Mouse (Mus musculus) embryo, embryonic 10 days (tissue): Measurements from ENCODE around the gene Ccdc28b.

Experiments
- DNase-seq: peaks from one replicate; pipeline ENCODE4 v3.0.0-alpha.2; 2015; ENCODE audit warnings: low spot score

The Ccdc28b gene

DNA sequence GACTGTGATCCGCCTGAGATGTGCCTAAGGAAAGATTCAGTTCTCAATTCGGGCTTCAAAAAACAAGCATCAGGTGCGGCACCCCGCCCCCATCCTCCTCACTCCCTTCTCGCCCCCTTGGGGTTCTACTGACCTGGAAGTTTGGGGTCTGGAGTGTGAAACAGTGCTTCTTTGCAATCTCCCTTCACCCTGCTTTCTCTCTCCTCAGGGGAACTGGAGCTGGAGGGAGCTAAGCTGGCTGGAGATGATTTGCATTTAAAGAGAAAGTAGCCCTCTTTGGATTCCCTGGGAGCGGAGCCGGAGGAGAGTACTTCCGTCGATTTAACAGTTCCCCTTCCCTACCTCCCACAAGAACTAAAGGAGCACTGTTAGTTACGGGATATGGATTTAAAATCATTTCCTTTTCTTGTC is at the start of gene Ccdc28b:
Gene Ccdc28b (minus strand): TSS at position 267 of the 411 bp plus-strand sequence.
- DNase-seq = peak; percentile 59

- DNase-seq = no peak
Measured at GRCm38 (mm10) chr4:129672878-129673449, 49.2 kb upstream of the Ccdc28b start.

DNA sequence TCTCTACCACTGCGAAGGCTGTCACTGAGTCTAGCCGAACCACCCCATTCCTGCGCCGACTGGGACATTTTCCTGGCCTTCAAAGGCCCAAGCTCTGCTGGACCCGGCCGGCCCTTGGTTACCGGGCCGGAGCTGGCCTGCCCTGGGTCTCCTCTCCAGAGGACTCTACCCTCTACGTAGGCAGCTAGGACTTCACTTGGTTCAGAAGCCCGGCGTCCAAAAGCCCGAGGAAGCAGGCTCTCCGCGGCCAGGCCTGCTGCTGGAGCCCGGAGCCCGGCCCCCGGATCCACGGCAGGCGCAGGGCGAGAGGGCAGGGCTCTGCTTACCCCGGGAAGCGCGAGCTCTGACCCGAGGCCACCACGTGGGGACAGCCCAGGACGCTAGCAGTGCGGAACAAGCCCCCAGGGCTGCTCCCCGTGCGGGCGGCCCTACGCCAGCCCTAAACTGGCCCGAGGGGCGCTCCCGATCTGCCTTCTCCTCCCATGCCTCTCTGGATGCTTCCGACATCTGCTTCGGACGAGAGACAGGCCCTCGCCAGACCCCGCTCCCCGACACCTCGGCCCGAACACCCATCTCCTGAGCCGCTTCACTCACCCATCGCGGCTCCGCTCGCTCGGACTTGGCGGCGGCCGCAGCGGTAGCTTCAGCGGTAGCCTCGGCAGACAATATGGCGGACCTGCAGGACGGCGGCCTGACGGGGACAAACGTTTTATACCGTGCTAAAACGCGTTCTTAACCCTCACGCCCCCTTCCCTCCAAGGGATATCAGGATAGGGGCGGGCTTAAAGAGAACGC is 48.5 kb upstream of the Ccdc28b start, which contains the start of gene Kpna6:
Gene Kpna6 (minus strand): TSS at position 685 of the 795 bp plus-strand sequence.
- DNase-seq = peak; percentile 97

DNA sequence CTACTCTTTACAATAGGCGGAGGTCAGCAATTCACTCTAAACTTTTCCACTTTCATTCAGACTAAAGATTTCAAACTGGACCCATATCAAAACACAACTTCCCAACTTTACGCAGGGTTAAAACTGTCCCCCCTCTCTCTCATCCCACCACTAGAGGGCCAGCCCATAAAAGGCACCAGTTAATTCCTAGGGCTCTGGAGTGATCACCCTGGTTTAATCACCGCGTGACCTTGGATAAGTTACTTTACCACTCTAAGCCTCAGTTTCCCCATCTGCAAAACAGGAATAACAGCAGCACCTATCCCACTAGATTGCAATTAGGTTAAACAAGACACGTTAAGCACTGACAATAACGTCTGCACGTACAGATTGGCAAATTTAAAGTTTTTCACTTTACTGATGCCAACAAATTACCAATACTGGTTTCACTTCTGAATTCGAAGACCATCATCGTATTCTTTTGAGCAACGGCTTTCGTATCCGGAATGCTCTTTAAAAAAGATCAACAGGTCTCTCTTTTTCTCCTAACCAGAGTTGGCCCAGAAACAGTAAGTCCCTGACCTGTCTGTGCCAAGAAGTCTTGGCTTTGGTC is 47.8 kb upstream of the Ccdc28b start:
- peak; percentile 80 for DNase-seq

GRCm38 (mm10) chr4:129662255-129662813 is 38.6 kb upstream of the Ccdc28b start:
- no peak for DNase-seq

DNA sequence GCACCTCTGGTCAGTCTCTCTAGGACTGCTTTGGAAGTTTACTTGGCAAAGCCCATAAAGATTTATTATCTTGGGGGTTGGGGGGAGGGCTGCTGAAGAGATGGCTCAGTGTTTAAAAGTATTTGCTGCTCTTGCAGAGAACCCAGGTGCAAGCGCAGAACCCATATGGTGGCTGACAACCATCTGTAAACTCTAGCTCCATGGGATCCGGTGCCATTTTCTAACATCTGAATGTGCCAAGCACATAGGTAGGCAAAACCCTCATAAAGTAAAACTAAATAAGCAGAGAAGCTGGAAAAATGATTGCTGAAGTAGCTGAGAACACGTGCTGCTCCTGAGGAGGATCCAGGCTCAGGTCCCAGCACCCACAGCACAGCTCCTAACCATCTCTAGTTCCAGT is 37.8 kb upstream of the Ccdc28b start:
- no peak for DNase-seq

DNA sequence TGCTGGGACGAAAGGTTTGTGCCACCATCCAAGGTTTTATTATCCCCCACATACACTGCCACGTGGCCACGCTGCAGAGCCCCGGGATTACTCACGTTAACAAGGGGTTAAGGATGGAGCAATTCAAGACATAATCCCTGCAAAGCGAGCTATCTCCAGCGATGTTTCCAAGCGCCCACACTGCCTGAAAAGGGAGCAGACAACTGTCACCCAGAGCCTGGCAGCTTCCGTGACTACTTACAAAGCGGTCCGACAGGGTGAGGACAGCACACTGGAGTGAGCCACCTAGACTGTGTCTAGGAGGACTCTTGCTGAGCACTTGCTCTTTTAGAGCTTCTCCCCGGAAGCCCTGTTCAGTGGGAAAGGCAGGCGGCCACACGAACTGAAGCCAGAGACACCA is 31.0 kb upstream of the Ccdc28b start:
- no peak for DNase-seq

- DNase-seq = no peak
Measured at GRCm38 (mm10) chr4:129650359-129650758, 26.6 kb upstream of the Ccdc28b start.

GRCm38 (mm10) chr4:129648656-129649055 is 24.9 kb upstream of the Ccdc28b start:
- DNase-seq = no peak

GRCm38 (mm10) chr4:129645204-129645603 is 21.5 kb upstream of the Ccdc28b start:
- DNase-seq = no peak

DNA sequence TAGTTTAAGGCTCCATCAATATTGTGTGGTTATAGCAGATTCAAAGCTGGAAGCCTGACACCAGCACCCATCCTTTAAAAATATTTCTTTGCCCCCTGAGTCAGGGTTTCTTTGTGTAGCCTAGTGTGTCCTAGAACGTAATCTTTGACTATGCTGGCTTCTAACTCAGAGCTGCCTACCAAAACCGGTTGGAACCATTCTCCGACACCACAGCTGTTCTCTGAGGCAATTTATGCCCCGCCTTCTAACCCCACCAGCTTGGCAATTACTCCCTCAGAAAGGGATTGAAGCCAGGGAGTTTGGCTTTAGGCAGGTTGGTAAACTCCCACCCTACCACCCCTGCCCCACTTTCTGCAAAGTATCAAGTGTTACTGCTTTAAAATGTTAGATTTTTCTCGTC is 18.0 kb upstream of the Ccdc28b start:
- DNase-seq = no peak

GRCm38 (mm10) chr4:129640638-129641467 is 17.1 kb upstream of the Ccdc28b start, which contains the start of gene Txlna:
Txlna (minus strand) TSS chr4:129641065.
- DNase-seq = peak; percentile 98

DNA sequence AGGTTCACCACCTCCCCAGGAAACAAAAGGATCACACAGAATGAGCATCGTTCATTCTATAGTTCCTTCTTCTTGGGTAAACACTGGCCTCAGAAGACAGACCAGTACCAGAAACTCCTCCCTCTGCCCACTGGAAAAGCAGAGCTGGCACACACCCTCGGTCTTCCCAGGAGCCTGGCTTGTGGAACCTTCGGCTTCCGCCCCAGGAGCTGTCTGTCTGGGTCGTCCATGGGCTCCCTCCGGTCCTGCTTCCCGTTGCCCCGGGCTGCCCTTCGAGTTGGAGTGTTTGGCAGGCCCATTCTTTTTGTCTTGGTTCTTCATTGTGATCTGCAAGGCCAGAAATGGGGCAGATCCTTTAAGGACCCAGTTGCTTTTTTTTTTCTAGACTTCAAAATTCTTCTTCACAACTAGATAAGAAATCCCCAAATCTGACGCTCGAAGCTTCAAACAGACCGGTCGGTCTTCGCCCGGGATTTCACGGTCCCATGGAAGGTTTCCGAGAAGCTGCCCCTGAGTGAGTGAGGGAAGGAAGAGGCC is 16.4 kb upstream of the Ccdc28b start:
- no peak for DNase-seq

DNA sequence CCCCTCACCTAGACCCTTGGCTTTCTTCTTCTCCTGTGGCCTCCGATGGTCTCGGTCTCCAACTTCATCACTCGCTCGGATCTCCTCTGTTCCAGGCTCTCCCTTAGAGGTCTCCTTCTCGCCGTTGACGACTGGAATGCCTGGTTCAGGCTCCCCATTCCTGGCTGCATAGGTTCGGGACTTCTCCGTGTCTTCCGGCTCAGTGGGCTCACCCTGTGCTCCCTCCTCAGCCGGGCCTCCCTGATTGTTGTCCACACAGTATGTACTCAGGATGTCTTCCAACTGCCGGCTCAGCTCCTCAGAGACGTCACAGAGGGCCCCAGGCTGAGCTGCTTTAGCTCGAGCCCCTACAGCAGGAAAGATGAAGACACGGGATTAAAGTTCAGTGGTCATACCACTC is 15.5 kb upstream of the Ccdc28b start:
- DNase-seq = no peak

DNA sequence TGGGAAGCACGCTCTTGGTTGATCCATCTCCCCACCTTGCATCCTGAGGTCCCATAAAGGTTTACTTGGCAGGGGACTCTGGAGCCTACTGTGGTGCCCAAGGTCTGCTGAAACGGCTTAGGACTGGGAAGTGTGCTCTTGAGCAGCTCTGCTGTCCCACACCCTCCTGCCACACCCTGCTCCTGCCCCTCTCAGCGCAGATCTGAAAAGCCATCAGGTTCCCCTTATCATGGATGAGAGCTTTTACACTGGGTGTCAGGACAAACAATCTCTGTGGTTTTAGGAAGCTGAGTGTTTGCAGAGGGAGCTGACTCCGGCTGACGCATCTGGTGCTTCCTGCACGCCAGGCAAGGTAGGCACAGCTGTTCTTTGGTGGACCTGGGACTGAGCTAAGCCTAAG is 10.1 kb upstream of the Ccdc28b start:
- no peak for DNase-seq

GRCm38 (mm10) chr4:129631867-129632266 is 8.1 kb upstream of the Ccdc28b start:
- no peak for DNase-seq

- DNase-seq = no peak
Measured at GRCm38 (mm10) chr4:129630944-129631343, 7.2 kb upstream of the Ccdc28b start.

DNA sequence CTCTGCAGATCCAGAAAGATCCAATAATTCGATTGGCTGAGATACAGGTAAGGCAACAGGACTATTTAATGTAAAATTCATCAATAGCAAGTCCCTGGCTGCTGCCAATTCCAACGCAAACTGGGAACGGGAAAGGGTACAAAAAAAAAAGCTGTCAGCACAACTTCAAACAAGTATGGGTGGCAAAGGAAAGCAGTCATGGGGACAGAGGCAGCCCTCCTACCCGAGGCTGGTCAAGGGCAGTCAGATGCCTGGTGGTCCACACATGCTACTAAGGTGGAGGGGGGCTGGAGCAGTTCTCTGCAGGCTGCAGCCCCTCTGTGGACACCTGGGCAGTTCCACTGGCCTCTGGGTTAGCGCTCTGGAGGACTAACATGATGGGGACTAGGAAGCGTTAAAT is 2.3 kb upstream of the Ccdc28b start:
- DNase-seq = no peak

DNA sequence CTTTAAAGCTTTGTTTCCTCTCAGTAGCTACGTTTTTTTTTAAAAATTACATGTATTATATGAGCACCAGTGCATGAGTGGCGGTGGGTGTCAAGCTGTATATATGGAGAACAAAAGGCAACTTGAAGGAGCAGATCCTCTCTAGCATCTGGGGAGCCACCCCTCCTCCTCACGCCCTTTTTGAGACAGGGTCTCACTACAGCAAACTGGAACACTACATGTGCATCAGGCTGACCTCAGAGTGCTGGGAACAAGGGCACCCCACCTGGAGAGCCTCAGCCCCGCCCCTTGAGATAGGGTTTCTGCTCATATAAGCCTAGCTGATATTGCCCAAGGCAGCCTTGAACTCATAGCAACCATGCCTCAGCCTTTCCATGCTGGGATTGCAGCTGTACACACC is 1.7 kb upstream of the Ccdc28b start:
- no peak for DNase-seq

- peak; percentile 73 for DNase-seq
Measured at GRCm38 (mm10) chr4:129625029-129625370, 1.3 kb upstream of the Ccdc28b start.

- DNase-seq = peak; percentile 93
Measured at GRCm38 (mm10) chr4:129624281-129625028, 708 bp upstream of the Ccdc28b start.
